Mouse (Mus musculus) kidney, postnatal 0 days (tissue): ENCODE data around the gene Mta1. TPM values are rescaled to one million over a fixed set of nuclear protein-coding genes. Genes with fewer than 3 reads are reported as not detected.

Experiments
- ATAC-seq: fragments of 200-750 bp; cut with Nextera tagmentation; replicated peaks from 2 replicates; pipeline ENCODE4 v1.8.0; 2017; ENCODE audit warnings: low read depth, moderate number of reproducible peaks, moderate TSS enrichment, moderate library complexity; ENCODE audit not compliant: low FRiP score
- DNase-seq: peaks from one replicate; pipeline ENCODE4 v3.0.0-alpha.2; 2016; ENCODE audit warnings: low spot score
- H3K27ac ChIP-seq: fragments of 300-500 bp; sonication (generic); 2 replicates; pipeline ENCODE4 v1.5.1; 2014; ENCODE audit warnings: mild to moderate bottlenecking
- H3K27me3 ChIP-seq: fragments of 300-500 bp; sonication (generic); 2 replicates; pipeline ENCODE4 v1.6.1; 2014; ENCODE audit warnings: low read length, mixed read lengths; ENCODE audit not compliant: insufficient read depth
- H3K36me3 ChIP-seq: fragments of 300-500 bp; sonication (generic); 2 replicates; pipeline ENCODE4 v1.6.1; 2014; ENCODE audit warnings: low read length, mixed read lengths; ENCODE audit not compliant: insufficient read depth
- H3K4me1 ChIP-seq: fragments of 300-500 bp; sonication (generic); replicated peaks from 2 replicates; pipeline ENCODE4 v1.6.1; 2014; ENCODE audit warnings: antibody characterized with exemption, low read length, mixed read lengths; ENCODE audit not compliant: insufficient read depth
- H3K4me2 ChIP-seq: fragments of 300-500 bp; sonication (generic); 2 replicates; pipeline ENCODE4 v1.6.1; 2014; ENCODE audit warnings: mild to moderate bottlenecking, low read length, moderate library complexity, mixed read lengths
- H3K4me3 ChIP-seq: fragments of 300-500 bp; sonication (generic); replicated peaks from 2 replicates; pipeline ENCODE4 v1.5.1; 2014; ENCODE audit warnings: low read depth, low read length
- H3K9ac ChIP-seq: fragments of 300-500 bp; sonication (generic); 2 replicates; pipeline ENCODE4 v1.6.1; 2014; ENCODE audit warnings: low read depth, low read length
- H3K9me3 ChIP-seq: fragments of 300-500 bp; sonication (generic); replicated peaks from 2 replicates; pipeline ENCODE4 v1.6.1; 2016; ENCODE audit warnings: low read length, inconsistent platforms, mixed read lengths
- CTCF ChIP-seq: IDR thresholded peaks from 2 replicates; pipeline ENCODE4 v1.5.1; 2016; ENCODE audit warnings: antibody characterized with exemption, low read depth, mild to moderate bottlenecking, moderate library complexity
- WGBS: fragments of 180-500 bp; shearing (Covaris S2); extraction: QIAGEN DNeasy Blood & Tissue Kit; methylation state at CpG from one replicate; pipeline ENCODE4 v1.1.7; 2014; 5-methylcytosine and 5-hydroxymethylcytosine counted together
- polyA plus RNA-seq: library from polyadenylated mRNA; unstranded; fragments of >200 nt; fragmentation: Nextera tagmentation; extraction: Ambion mirVana; gene quantifications from 2 replicates; pipeline ENCODE4 v1.2.1, GENCODE M21; 2015

Gene Mta1
- polyA plus RNA-seq: 11.5 and 13.2 TPM in 2 replicates

GRCm38 (mm10) chr12:113097749-113098281, at the start of gene Mta1:
Mta1 (plus strand) TSS chr12:113098278.
- peak; percentile 74 for DNase-seq
- ATAC-seq: peak; percentile 38
- peaks cover 22% of the 10 kb centered on the region for H3K4me1 ChIP-seq
- no peaks in the 10 kb centered on the region for H3K9me3 ChIP-seq
- H3K36me3 ChIP-seq: no peaks in the 10 kb centered on the region
- peak within 1 kb of the TSS; percentile 94 for H3K4me2 ChIP-seq
- peak within 1 kb of the TSS; percentile 99 for H3K9ac ChIP-seq
- H3K4me3 ChIP-seq: peak within 1 kb of the TSS; percentile 76
- TF ChIP-seq CTCF: no peak
- WGBS: 3% methylated on average over 21 of the region's 53 CpGs
- no peaks in the 10 kb centered on the region for H3K27me3 ChIP-seq
- H3K27ac ChIP-seq: peak within 1 kb of the TSS; percentile 78

- ATAC-seq (no peak), DNase-seq (no peak)
- no peak overlapping the region for H3K27ac ChIP-seq
- H3K27me3 ChIP-seq: no peaks in the 10 kb centered on the region
- no peak for TF ChIP-seq CTCF
- peaks cover 41% of the 10 kb centered on the region for H3K36me3 ChIP-seq
- no peaks in the 10 kb centered on the region for H3K9me3 ChIP-seq
- no peak overlapping the region for H3K9ac ChIP-seq
- WGBS: 84% methylated on average over 9 of the region's 9 CpGs
- H3K4me3 ChIP-seq: no peak overlapping the region
- no peak overlapping the region for H3K4me2 ChIP-seq
- H3K4me1 ChIP-seq: peaks cover 5% of the 10 kb centered on the region; the same call in 1 of the 2 replicates
These were observed 48.2 kb upstream of the Mta1 start for GRCm38 (mm10) chr12:113049836-113050235.

DNA sequence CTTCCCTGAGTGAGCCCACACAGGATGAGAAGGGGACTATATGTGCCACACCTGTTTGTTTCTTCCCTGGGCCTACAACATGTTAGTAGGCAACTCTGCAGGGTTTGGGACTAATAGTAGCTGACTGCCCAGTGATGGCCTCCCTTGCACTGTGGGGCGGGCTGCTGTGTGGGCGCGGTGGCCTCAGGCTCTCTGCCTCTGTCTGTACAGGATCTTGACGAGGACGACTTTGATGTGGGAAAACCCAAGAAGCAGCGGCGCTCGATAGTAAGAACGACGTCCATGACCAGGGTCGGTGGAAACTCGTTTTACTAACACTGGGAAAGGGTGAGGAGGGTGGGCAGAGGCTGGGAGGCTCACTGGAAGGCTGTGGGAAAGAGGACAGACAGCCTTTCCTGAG, 47.4 kb upstream of the Mta1 start:
- H3K36me3 ChIP-seq: peaks cover 41% of the 10 kb centered on the region
- no peak overlapping the region for H3K4me3 ChIP-seq
- H3K9ac ChIP-seq: peak overlapping the region; percentile 8; the same call in 1 of the 2 replicates
- no peaks in the 10 kb centered on the region for H3K27me3 ChIP-seq
- WGBS: 88% methylated on average over 12 of the region's 12 CpGs
- no peak for TF ChIP-seq CTCF
- no peaks in the 10 kb centered on the region for H3K9me3 ChIP-seq
- H3K4me1 ChIP-seq: peaks cover 5% of the 10 kb centered on the region; the same call in 1 of the 2 replicates
- ATAC-seq (no peak), DNase-seq (no peak)
- no peak overlapping the region for H3K4me2 ChIP-seq
- H3K27ac ChIP-seq: no peak overlapping the region

DNA sequence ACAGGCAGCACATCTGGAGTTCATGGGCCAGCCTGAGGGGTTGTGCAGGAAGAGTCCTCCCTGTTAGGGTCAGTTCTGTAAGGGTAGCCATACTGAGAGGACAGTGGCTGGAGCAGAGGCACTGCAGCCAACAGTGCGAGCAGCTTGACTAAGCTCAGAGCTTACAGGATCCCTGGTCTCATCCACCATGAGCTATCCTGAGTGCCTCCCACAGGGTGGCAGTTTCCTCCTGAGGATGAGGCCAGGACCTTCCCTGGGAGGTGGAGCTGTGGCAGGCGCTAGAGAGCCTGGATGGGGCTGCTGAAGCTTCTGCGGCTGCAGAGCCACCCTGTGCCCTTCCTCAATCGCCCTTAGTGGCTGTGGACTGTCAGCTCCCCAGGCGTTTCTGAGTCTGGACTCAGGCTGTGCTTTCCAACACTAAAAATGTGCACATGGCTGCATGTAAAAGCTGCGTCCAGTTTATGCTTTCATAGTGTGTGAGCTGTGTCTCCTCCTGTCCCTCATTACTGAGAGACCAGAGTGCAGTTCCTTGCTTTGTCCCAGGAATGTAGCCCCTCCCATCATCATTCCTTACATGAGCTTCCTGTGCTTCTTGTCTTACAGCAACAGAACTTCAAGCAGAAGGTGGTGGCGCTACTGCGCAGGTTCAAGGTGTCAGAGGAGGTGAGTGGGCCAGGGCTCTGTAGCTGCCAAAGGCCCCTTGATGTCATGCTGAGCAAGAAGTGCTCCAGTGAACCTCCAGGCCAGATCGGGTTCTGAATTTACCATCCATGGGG, 46.3 kb upstream of the Mta1 start:
- DNase-seq (peak; percentile 79), ATAC-seq (peak; percentile 69; the same call in 1 of the 2 replicates)
- Histone ChIP-seq H3K4me1 (peaks cover 5% of the 10 kb centered on the region; the same call in 1 of the 2 replicates), H3K9ac (no peak overlapping the region), H3K9me3 (no peaks in the 10 kb centered on the region), H3K4me3 (no peak overlapping the region), H3K36me3 (peaks cover 41% of the 10 kb centered on the region), H3K27me3 (no peaks in the 10 kb centered on the region), H3K27ac (peak overlapping the region; percentile 81), H3K4me2 (no peak overlapping the region)
- TF ChIP-seq CTCF: peak; percentile 25; the same call in 1 of the 2 replicates
- 32% methylated on average over 9 of the region's 9 CpGs for WGBS

DNA sequence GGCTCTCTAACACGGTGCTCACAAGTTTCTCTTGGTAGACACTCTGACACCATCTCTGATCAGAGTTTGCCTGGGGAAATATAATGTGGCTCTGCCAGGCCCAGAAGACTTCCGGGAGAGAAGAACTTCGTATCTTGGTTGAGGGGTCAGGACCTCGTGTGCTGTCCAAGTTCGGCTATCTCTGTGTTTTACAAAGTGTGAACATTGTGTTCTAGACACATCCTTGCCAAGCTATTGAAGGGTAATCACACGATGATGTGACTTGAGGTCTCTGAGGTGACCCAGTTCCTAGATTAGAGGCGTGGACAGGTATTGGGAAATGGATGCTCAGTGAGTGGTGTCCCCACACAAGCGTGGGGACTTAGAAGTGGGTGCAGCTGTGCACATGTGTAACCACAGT, 42.0 kb upstream of the Mta1 start:
- WGBS: 76% methylated on average over 8 of the region's 8 CpGs
- ATAC-seq: no peak

GRCm38 (mm10) chr12:113060178-113060577, 37.9 kb upstream of the Mta1 start:
- Histone ChIP-seq H3K27me3 (no peaks in the 10 kb centered on the region), H3K9me3 (no peaks in the 10 kb centered on the region), H3K9ac (no peak overlapping the region), H3K4me2 (no peak overlapping the region), H3K4me1 (no peaks in the 10 kb centered on the region), H3K36me3 (peaks cover 51% of the 10 kb centered on the region), H3K4me3 (no peak overlapping the region), H3K27ac (no peak overlapping the region)
- no peak for ATAC-seq
- TF ChIP-seq CTCF: no peak
- 98% methylated on average over 5 of the region's 5 CpGs for WGBS
- DNase-seq: no peak

More for the DNA sequence above, 42.0 kb upstream of the Mta1 start:
- no peak for DNase-seq
- Histone ChIP-seq H3K27ac (no peak overlapping the region), H3K4me3 (no peak overlapping the region), H3K9me3 (no peaks in the 10 kb centered on the region), H3K4me1 (peaks cover 5% of the 10 kb centered on the region; the same call in 1 of the 2 replicates), H3K27me3 (no peaks in the 10 kb centered on the region), H3K36me3 (peaks cover 45% of the 10 kb centered on the region), H3K4me2 (no peak overlapping the region), H3K9ac (no peak overlapping the region)
- TF ChIP-seq CTCF: no peak
